Mouse (Mus musculus) hindbrain, postnatal 0 days (tissue): ENCODE data around the gene Atxn2. TPM values are rescaled to one million over a fixed set of nuclear protein-coding genes. Genes with fewer than 3 reads are reported as not detected.
"Not testable (repeated sequence)": the region's sequence is repeated elsewhere in the genome, so short reads cannot be mapped to it uniquely, and the experiment has no call there.

Experiments used
- ATAC-seq: fragments of 200-750 bp; cut with Nextera tagmentation; 2 replicates; pipeline ENCODE4 v1.8.0; 2017; ENCODE audit warnings: mild to moderate bottlenecking, moderate TSS enrichment, moderate library complexity
- DNase-seq: peaks from one replicate; pipeline ENCODE4 v3.0.0-alpha.2; 2015; ENCODE audit warnings: low spot score
- H3K27ac ChIP-seq: fragments of 300-500 bp; sonication (generic); 2 replicates; pipeline ENCODE4 v1.5.1; 2014; ENCODE audit warnings: mild to moderate bottlenecking
- H3K27me3 ChIP-seq: fragments of 300-500 bp; sonication (generic); 2 replicates; pipeline ENCODE4 v1.6.1; 2014; ENCODE audit warnings: low read length, mixed read lengths; ENCODE audit not compliant: insufficient read depth
- H3K36me3 ChIP-seq: fragments of 300-500 bp; sonication (generic); 2 replicates; pipeline ENCODE4 v1.6.1; 2014; ENCODE audit warnings: low read length, mixed read lengths; ENCODE audit not compliant: insufficient read depth
- H3K4me1 ChIP-seq: fragments of 300-500 bp; sonication (generic); 2 replicates; pipeline ENCODE4 v1.6.1; 2014; ENCODE audit warnings: antibody characterized with exemption, low read length, mixed read lengths; ENCODE audit not compliant: insufficient read depth
- H3K4me2 ChIP-seq: fragments of 300-500 bp; sonication (generic); 2 replicates; pipeline ENCODE4 v1.6.1; 2014; ENCODE audit warnings: low read depth, mild to moderate bottlenecking, low read length, moderate library complexity, mixed read lengths
- H3K4me3 ChIP-seq: fragments of 300-500 bp; sonication (generic); 2 replicates; pipeline ENCODE4 v1.5.1; 2014; ENCODE audit warnings: low read length
- H3K9ac ChIP-seq: fragments of 300-500 bp; sonication (generic); replicated peaks from 2 replicates; pipeline ENCODE4 v1.6.1; 2014; ENCODE audit warnings: mild to moderate bottlenecking, low read length, moderate library complexity, mixed read lengths
- H3K9me3 ChIP-seq: fragments of 300-500 bp; sonication (generic); 2 replicates; pipeline ENCODE4 v1.6.1; 2016; ENCODE audit warnings: low read length, mixed read lengths
- CTCF ChIP-seq: IDR thresholded peaks from 2 replicates; pipeline ENCODE4 v1.5.1; 2016; ENCODE audit warnings: antibody characterized with exemption, control low read depth, low read depth
- WGBS: fragments of 180-500 bp; shearing (Covaris S2); extraction: QIAGEN DNeasy Blood & Tissue Kit; methylation state at CpG from one replicate; pipeline ENCODE4 v1.1.7; 2014; 5-methylcytosine and 5-hydroxymethylcytosine counted together
- polyA plus RNA-seq: library from polyadenylated mRNA; unstranded; fragments of >200 nt; fragmentation: Nextera tagmentation; extraction: Ambion mirVana; gene quantifications from 2 replicates; pipeline ENCODE4 v1.2.1, GENCODE M21; 2015
- total RNA-seq: library from RNA; depleted of rRNA; stranded (reverse); fragments of >200 nt; gene quantifications from 2 replicates; pipeline ENCODE4 v1.2.3, GENCODE M21; 2014

Atxn2 gene
- total and polyA plus RNA-seq, 2 experiments from 2014 or later = 83.5 to 118 TPM

- ATAC-seq (no peak), DNase-seq (no peak)
- WGBS = 97% methylated on average over 7 of the region's 7 CpGs
- TF ChIP-seq CTCF = no peak
- Histone ChIP-seq H3K4me3 (no peak overlapping the region), H3K27me3 (no peaks in the 10 kb centered on the region), H3K9ac (no peak overlapping the region), H3K9me3 (no peaks in the 10 kb centered on the region), H3K27ac (no peak overlapping the region), H3K4me1 (no peaks in the 10 kb centered on the region), H3K4me2 (no peak overlapping the region), H3K36me3 (no peaks in the 10 kb centered on the region)
These were observed 27.5 kb downstream of the Atxn2 start for GRCm38 (mm10) chr5:121738576-121739191.

- WGBS = 98% methylated on average over 1 of the region's 1 CpGs
- no peaks in the 10 kb centered on the region for H3K27me3 ChIP-seq
- DNase-seq = no peak
- no peaks in the 10 kb centered on the region for H3K36me3 ChIP-seq
- H3K9ac ChIP-seq = no peak overlapping the region
- H3K9me3 ChIP-seq = no peaks in the 10 kb centered on the region
- no peak for ATAC-seq
- no peak overlapping the region for H3K4me2 ChIP-seq
- H3K27ac ChIP-seq = no peak overlapping the region
- no peak overlapping the region for H3K4me3 ChIP-seq
- no peak for TF ChIP-seq CTCF
- H3K4me1 ChIP-seq = no peaks in the 10 kb centered on the region
These were observed 29.4 kb downstream of the Atxn2 start for GRCm38 (mm10) chr5:121740516-121740915.

- no peak overlapping the region for H3K4me3 ChIP-seq
- WGBS = 88% methylated on average over 2 of the region's 2 CpGs
- no peaks in the 10 kb centered on the region for H3K9me3 ChIP-seq
- no peak overlapping the region for H3K27ac ChIP-seq
- H3K27me3 ChIP-seq = no peaks in the 10 kb centered on the region
- no peaks in the 10 kb centered on the region for H3K36me3 ChIP-seq
- TF ChIP-seq CTCF = no peak
- ATAC-seq (no peak), DNase-seq (no peak)
- no peak overlapping the region for H3K9ac ChIP-seq
- H3K4me1 ChIP-seq = no peaks in the 10 kb centered on the region
- no peak overlapping the region for H3K4me2 ChIP-seq
These were observed 31.8 kb downstream of the Atxn2 start for GRCm38 (mm10) chr5:121742915-121743314.

GRCm38 (mm10) chr5:121747884-121748594 lies 36.9 kb downstream of the Atxn2 start:
- not testable (repeated sequence) for H3K9ac ChIP-seq, H3K4me2 ChIP-seq, ATAC-seq, DNase-seq, H3K4me1 ChIP-seq, H3K27ac ChIP-seq, H3K27me3 ChIP-seq, H3K4me3 ChIP-seq, H3K9me3 ChIP-seq
- WGBS = 94% methylated on average over 4 of the region's 4 CpGs
- peaks cover 13% of the 10 kb centered on the region; the same call in 1 of the 2 replicates for H3K36me3 ChIP-seq

- ATAC-seq = no peak
- 98% methylated on average over 2 of the region's 2 CpGs for WGBS
- H3K9me3 ChIP-seq = no peaks in the 10 kb centered on the region
- TF ChIP-seq CTCF = no peak
- H3K27me3 ChIP-seq = no peaks in the 10 kb centered on the region
- H3K4me1 ChIP-seq = no peaks in the 10 kb centered on the region
- H3K4me2 ChIP-seq = no peak overlapping the region
- no peak for DNase-seq
- no peak overlapping the region for H3K9ac ChIP-seq
- no peak overlapping the region for H3K27ac ChIP-seq
- no peak overlapping the region for H3K4me3 ChIP-seq
- H3K36me3 ChIP-seq = peaks cover 13% of the 10 kb centered on the region
These were observed 38.5 kb downstream of the Atxn2 start for GRCm38 (mm10) chr5:121749633-121750032.

- TF ChIP-seq CTCF = no peak
- no peak overlapping the region for H3K4me3 ChIP-seq
- 9% methylated on average over 2 of the region's 2 CpGs for WGBS
- 0 out of 2 replicates have a peak overlapping the region, but pooled peaks have one; percentile 26 for H3K27ac ChIP-seq
- H3K36me3 ChIP-seq = peaks cover 8% of the 10 kb centered on the region
- peak; percentile 20 for DNase-seq
- no peak overlapping the region for H3K9ac ChIP-seq
- H3K9me3 ChIP-seq = no peaks in the 10 kb centered on the region
- no peak overlapping the region for H3K4me2 ChIP-seq
- H3K27me3 ChIP-seq = no peaks in the 10 kb centered on the region
- peak; percentile 74 for ATAC-seq
- no peaks in the 10 kb centered on the region for H3K4me1 ChIP-seq
These were observed 46.8 kb downstream of the Atxn2 start for GRCm38 (mm10) chr5:121757900-121758299.

GRCm38 (mm10) chr5:121758341-121758740 lies 47.2 kb downstream of the Atxn2 start:
- Histone ChIP-seq H3K4me2 (no peak overlapping the region), H3K4me1 (no peaks in the 10 kb centered on the region), H3K4me3 (no peak overlapping the region), H3K9me3 (no peaks in the 10 kb centered on the region), H3K27ac (no peak overlapping the region), H3K36me3 (peaks cover 8% of the 10 kb centered on the region; the same call in 1 of the 2 replicates), H3K9ac (no peak overlapping the region), H3K27me3 (no peaks in the 10 kb centered on the region)
- 63% methylated on average over 4 of the region's 4 CpGs for WGBS
- TF ChIP-seq CTCF = no peak
- ATAC-seq (no peak), DNase-seq (no peak)
